Mouse (Mus musculus): ENCODE measurements around the gene 4930572O03Rik. TPM values are rescaled to one million over a fixed set of nuclear protein-coding genes. Genes with fewer than 3 reads are reported as not detected.
"Not testable (repeated sequence)": the region's sequence is repeated elsewhere in the genome, so short reads cannot be mapped to it uniquely, and the experiment has no call there.

The 4930572O03Rik gene
- total and polyA plus RNA-seq, 2 experiments from 2014 or later: not detected

DNA sequence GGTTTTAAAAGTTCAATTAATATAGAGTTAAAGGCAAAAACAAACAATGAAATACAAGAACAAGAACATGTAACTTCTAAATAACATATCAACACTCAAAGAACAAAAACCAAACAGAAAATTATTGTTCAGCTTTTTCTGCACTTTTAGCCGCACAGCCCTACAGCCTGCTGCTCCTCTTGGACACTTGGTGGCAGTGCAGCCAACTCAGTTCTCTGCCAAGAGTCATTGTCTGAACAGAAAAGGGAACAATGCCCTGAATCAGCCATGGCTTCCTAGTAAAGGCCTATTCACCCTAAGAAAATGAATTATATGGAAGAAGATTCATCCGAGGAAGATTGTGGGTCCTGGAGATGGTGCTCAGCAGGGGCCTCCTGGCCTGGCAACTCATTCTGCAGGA is 4.5 kb downstream of the 4930572O03Rik start:
- not testable (repeated sequence) for H3K4me3 ChIP-seq (ENCODE audit: low read depth, low read length); H3K9ac ChIP-seq (replicated peaks; ENCODE audit: low read depth, low read length); H3K27ac ChIP-seq (ENCODE audit: low read depth); H3K4me1 ChIP-seq (ENCODE audit: control insufficient read depth, insufficient read depth); H3K36me3 ChIP-seq (replicated peaks; ENCODE audit: control insufficient read depth, insufficient read depth, low read length); H3K4me2 ChIP-seq (ENCODE audit: low read depth, low read length); ATAC-seq (ENCODE audit: insufficient read depth, low read depth); H3K27me3 ChIP-seq (ENCODE audit: control insufficient read depth, insufficient read depth, low read length); H3K9me3 ChIP-seq (replicated peaks; ENCODE audit: control insufficient read depth, low read length)
- peak; percentile 30; the same call in 1 of the 2 replicates for TF ChIP-seq CTCF (IDR thresholded peaks at IDR 0.05; ENCODE audit: low read depth)
- 58% methylated on average over 2 of the region's 2 CpGs for WGBS
- DNase-seq (ENCODE audit: low spot score): peak; percentile 5

DNA sequence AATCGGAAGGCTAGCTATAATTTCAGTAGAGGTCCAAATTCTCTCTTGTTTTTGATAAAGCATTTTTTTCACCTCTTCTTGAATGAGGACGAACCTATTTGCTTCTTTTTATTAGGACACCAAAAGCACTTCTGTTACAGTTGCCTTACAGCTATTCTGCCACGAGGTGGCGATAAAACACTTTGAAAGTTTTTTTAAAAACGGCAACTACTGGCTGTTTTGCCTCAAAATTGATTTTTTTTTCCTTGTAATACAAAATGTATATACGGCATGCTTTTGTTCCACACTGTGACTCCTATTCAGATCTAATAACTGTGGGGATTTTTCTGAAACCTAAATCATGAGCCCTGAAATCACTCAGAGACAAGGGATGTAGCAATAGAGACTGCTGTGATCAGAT is 11.2 kb downstream of the 4930572O03Rik start:
- not testable (repeated sequence) for H3K4me3 ChIP-seq (ENCODE audit: low read depth, low read length); H3K4me1 ChIP-seq (ENCODE audit: control insufficient read depth, insufficient read depth); H3K9ac ChIP-seq (replicated peaks; ENCODE audit: low read depth, low read length); ATAC-seq (ENCODE audit: insufficient read depth, low read depth); H3K9me3 ChIP-seq (replicated peaks; ENCODE audit: control insufficient read depth, low read length); H3K27ac ChIP-seq (ENCODE audit: low read depth); DNase-seq (ENCODE audit: low spot score); H3K36me3 ChIP-seq (replicated peaks; ENCODE audit: control insufficient read depth, insufficient read depth, low read length); H3K27me3 ChIP-seq (ENCODE audit: control insufficient read depth, insufficient read depth, low read length); H3K4me2 ChIP-seq (ENCODE audit: low read depth, low read length)
- 24% methylated on average over 6 of the region's 6 CpGs for WGBS

DNA sequence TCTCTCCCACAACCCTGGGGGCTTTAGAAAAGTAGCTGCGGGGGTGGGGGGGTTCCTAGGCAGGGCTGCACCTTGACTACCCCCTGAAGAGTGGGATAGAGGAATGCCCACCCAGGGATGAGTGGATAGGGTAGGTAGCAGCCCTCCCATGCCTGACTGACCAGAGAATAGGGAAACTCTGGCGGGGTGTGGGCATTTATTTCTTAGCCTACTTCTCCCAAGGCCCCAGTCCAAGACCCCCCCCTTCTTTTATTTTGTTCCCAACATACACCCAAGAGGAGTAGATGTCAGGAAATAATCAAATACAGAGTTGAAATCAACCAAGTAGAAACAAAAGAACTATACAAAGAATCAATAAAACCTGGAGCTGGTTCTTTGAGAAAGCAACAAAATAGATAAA is 19.2 kb downstream of the 4930572O03Rik start:
- H3K4me1 ChIP-seq (ENCODE audit: control insufficient read depth, insufficient read depth); H3K36me3 ChIP-seq (replicated peaks; ENCODE audit: control insufficient read depth, insufficient read depth, low read length); H3K27me3 ChIP-seq (ENCODE audit: control insufficient read depth, insufficient read depth, low read length); H3K4me2 ChIP-seq (ENCODE audit: low read depth, low read length); H3K9ac ChIP-seq (replicated peaks; ENCODE audit: low read depth, low read length); ATAC-seq (ENCODE audit: insufficient read depth, low read depth); H3K9me3 ChIP-seq (replicated peaks; ENCODE audit: control insufficient read depth, low read length); H3K27ac ChIP-seq (ENCODE audit: low read depth); H3K4me3 ChIP-seq (ENCODE audit: low read depth, low read length); DNase-seq (ENCODE audit: low spot score): not testable (repeated sequence)
- 53% methylated on average over 2 of the region's 2 CpGs for WGBS

DNA sequence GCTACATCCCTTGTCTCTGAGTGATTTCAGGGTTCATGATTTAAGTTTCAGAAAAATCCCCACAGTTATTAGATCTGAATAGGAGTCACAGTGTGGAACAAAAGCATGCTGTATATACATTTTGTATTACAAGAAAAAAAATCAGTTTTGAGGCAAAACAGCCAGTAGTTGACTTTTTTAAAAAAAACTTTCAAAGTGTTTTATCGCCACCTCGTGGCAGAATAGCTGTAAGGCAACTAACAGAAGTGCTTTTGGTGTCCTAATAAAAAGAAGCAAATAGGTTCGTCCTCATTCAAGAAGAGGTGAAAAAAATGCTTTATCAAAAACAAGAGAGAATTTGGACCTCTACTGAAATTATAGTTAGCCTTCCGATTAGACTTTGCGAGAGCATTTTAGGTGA is 26.8 kb downstream of the 4930572O03Rik start:
- not testable (repeated sequence) for H3K9me3 ChIP-seq (replicated peaks; ENCODE audit: control insufficient read depth, low read length); H3K4me3 ChIP-seq (ENCODE audit: low read depth, low read length); ATAC-seq (ENCODE audit: insufficient read depth, low read depth); H3K4me2 ChIP-seq (ENCODE audit: low read depth, low read length); H3K9ac ChIP-seq (replicated peaks; ENCODE audit: low read depth, low read length); DNase-seq (ENCODE audit: low spot score); H3K36me3 ChIP-seq (replicated peaks; ENCODE audit: control insufficient read depth, insufficient read depth, low read length); H3K4me1 ChIP-seq (ENCODE audit: control insufficient read depth, insufficient read depth); H3K27ac ChIP-seq (ENCODE audit: low read depth); H3K27me3 ChIP-seq (ENCODE audit: control insufficient read depth, insufficient read depth, low read length)
- 24% methylated on average over 5 of the region's 5 CpGs for WGBS
- peak; percentile 15; the same call in 1 of the 2 replicates for TF ChIP-seq CTCF (IDR thresholded peaks at IDR 0.05; ENCODE audit: low read depth)

DNA sequence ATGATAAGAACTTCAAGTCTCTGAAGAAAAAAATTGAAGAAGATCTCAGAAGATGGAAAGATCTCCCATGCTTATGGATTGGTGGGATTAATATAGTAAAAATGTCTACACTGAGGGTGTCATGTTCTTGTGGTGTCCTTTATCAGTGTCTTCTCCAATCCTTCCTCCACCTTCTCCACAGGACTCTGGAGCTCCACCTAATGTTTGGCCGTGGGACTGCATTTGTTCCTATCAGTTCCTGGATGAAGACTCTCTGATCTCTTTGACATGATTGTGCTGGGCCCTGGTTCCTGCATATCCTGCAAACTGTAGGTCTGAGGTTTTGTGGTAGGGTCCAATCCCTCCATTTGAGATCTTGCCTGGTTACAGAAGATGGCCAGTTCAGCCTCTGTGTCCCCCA is 28.7 kb downstream of the 4930572O03Rik start:
- H3K9ac ChIP-seq (replicated peaks; ENCODE audit: low read depth, low read length); DNase-seq (ENCODE audit: low spot score); H3K9me3 ChIP-seq (replicated peaks; ENCODE audit: control insufficient read depth, low read length); ATAC-seq (ENCODE audit: insufficient read depth, low read depth); H3K36me3 ChIP-seq (replicated peaks; ENCODE audit: control insufficient read depth, insufficient read depth, low read length); H3K27me3 ChIP-seq (ENCODE audit: control insufficient read depth, insufficient read depth, low read length); H3K4me3 ChIP-seq (ENCODE audit: low read depth, low read length); H3K4me1 ChIP-seq (ENCODE audit: control insufficient read depth, insufficient read depth); H3K4me2 ChIP-seq (ENCODE audit: low read depth, low read length); H3K27ac ChIP-seq (ENCODE audit: low read depth): not testable (repeated sequence)
- WGBS: 22% methylated on average over 1 of the region's 1 CpGs

DNA sequence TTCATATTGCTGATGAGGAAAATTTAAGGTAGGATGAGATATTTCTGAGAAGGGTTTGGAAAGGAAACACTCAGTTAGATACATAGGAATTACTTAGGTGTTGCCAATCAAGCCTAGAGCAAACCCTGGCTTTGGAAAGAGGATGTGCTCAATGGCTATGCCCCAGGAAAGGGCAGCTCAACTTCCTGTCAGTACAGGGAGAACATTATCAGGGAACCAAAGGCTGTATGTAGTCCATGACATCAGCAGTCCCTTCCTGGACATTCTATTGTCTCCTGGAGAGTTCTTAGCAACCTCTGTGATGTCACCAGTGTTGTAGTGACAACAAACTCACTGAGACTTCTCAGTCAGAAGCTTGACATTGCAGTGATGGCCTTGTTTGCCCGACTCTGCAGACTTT is 38.1 kb downstream of the 4930572O03Rik start, which contains the start of gene Speer4d:
Speer4d (plus strand) TSS at position 301 of the 400 bp plus-strand sequence.
- not testable (repeated sequence) for DNase-seq (ENCODE audit: low spot score); H3K4me2 ChIP-seq (ENCODE audit: low read depth, low read length); H3K4me3 ChIP-seq (ENCODE audit: low read depth, low read length); H3K9ac ChIP-seq (replicated peaks; ENCODE audit: low read depth, low read length); H3K9me3 ChIP-seq (replicated peaks; ENCODE audit: control insufficient read depth, low read length); ATAC-seq (ENCODE audit: insufficient read depth, low read depth); H3K27me3 ChIP-seq (ENCODE audit: control insufficient read depth, insufficient read depth, low read length); H3K27ac ChIP-seq (ENCODE audit: low read depth); H3K36me3 ChIP-seq (replicated peaks; ENCODE audit: control insufficient read depth, insufficient read depth, low read length); H3K4me1 ChIP-seq (ENCODE audit: control insufficient read depth, insufficient read depth)
- WGBS: 39% methylated on average over 1 of the region's 1 CpGs

DNA sequence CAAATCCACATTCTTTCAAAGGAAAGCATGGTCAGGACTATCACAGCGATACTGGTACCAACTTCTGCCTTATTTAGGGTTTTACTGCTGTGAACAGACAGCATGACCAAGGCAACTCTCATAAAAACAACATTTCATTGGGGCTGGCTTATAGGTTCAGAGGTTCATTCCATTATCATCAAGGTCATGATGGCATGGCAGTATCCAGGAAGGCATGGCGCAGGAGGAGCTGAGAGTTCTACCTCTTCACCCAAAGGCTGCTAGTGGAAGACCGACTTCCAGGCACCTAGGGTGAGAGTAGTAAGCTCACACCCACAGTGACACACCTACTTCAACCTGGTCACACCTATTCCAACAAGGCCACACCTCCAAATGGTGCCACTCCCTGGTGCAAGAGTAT is 40.7 kb downstream of the 4930572O03Rik start:
- H3K27ac ChIP-seq (ENCODE audit: low read depth); H3K4me3 ChIP-seq (ENCODE audit: low read depth, low read length); H3K9ac ChIP-seq (replicated peaks; ENCODE audit: low read depth, low read length); H3K36me3 ChIP-seq (replicated peaks; ENCODE audit: control insufficient read depth, insufficient read depth, low read length); H3K4me2 ChIP-seq (ENCODE audit: low read depth, low read length); DNase-seq (ENCODE audit: low spot score); ATAC-seq (ENCODE audit: insufficient read depth, low read depth); H3K27me3 ChIP-seq (ENCODE audit: control insufficient read depth, insufficient read depth, low read length); H3K9me3 ChIP-seq (replicated peaks; ENCODE audit: control insufficient read depth, low read length); H3K4me1 ChIP-seq (ENCODE audit: control insufficient read depth, insufficient read depth): not testable (repeated sequence)
- 63% methylated on average over 3 of the region's 3 CpGs for WGBS

Data from heart, postnatal 0 days (tissue).